Mouse (Mus musculus) lung, adult 2 months (tissue): Measurements from ENCODE around the gene Crygd.

Experiments
- CTCF ChIP-seq: fragments of 200-500 bp; IDR thresholded peaks from 2 replicates; pipeline ENCODE4 v1.5.1; 2011; ENCODE audit warnings: mild to moderate bottlenecking, low read length, control low read depth; ENCODE audit not compliant: insufficient read depth
- POLR2A ChIP-seq: fragments of 200-500 bp; IDR thresholded peaks from 2 replicates; pipeline ENCODE4 v1.6.1; 2011; ENCODE audit warnings: low read depth, mild to moderate bottlenecking, control low read depth, low read length, borderline replicate concordance; ENCODE audit errors: extremely low read depth

GRCm38 (mm10) chr1:65032641-65033040 lies 30.6 kb downstream of the Crygd start, which contains the start of gene Akr1cl:
- TF ChIP-seq CTCF, result no peak
- no peak for TF ChIP-seq POLR2A
